Mouse (Mus musculus): ENCODE data around the gene Igsf11. TPM values are rescaled to one million over a fixed set of nuclear protein-coding genes. Genes with fewer than 3 reads are reported as not detected.

The Igsf11 gene
- total and polyA plus RNA-seq, 3 experiments, result not detected

DNA sequence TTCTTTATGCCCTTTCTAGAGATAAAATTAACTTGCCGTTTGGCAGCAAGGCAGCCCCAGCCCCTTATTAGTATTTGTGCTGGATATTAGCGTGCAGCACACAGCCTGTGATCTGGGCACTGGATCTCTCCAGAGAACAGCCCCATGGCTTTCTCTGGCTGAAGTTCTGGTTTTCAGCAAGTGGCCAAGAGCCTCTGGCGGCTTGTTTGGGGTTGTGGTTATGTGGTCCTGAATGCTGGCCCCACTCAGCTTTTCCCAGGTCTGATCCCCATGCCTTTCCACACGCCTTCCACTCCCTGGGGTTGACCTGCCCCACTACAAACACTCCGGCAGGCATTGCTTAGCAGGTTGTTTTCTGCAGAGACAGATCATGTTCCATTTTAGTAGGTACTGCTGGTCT lies 24.4 kb downstream of the Igsf11 start:
- TF ChIP-seq TAL1 (IDR thresholded peaks at IDR 0.05; ENCODE audit: low read length), result no peak
- no peak for TF ChIP-seq ZNF384 (IDR thresholded peaks at IDR 0.05; ENCODE audit: low read depth, low read length)
- no peak for TF ChIP-seq ZC3H11A (IDR thresholded peaks at IDR 0.05; ENCODE audit: low read depth, low read length)
- TF ChIP-seq POLR2AphosphoS2 (IDR thresholded peaks at IDR 0.05; ENCODE audit: low read length), result no peak
- no peak for TF ChIP-seq TBP (IDR thresholded peaks at IDR 0.05; ENCODE audit: low read depth, low read length)
- TF ChIP-seq POLR2A (IDR thresholded peaks at IDR 0.05; ENCODE audit: control insufficient read depth in 1 of 2, insufficient read depth in 1 of 2, low read depth in 1 of 2, low read length in 2 of 2, poor library complexity in 1 of 2), result no peak
- no peak for TF ChIP-seq MYC (IDR thresholded peaks at IDR 0.05; ENCODE audit: low read depth, low read length)
- TF ChIP-seq CHD1 (IDR thresholded peaks at IDR 0.05; ENCODE audit: low read depth, low read length), result no peak
- Histone ChIP-seq H3K4me3 (ENCODE audit: control insufficient read depth in 1 of 2, insufficient read depth in 1 of 2, low read depth in 2 of 2, low read length in 2 of 2) (no peak overlapping the region), H3K79me2 (ENCODE audit: control insufficient read depth, insufficient read depth, low read length, poor library complexity) (no peaks in the 10 kb centered on the region), H3K4me1 (ENCODE audit: control insufficient read depth in 1 of 2, insufficient read depth in 2 of 2, low read length in 2 of 2) (no peaks in the 10 kb centered on the region), H3K27ac (ENCODE audit: control insufficient read depth, low read depth, low read length) (no peak overlapping the region), H3K27me3 (ENCODE audit: control insufficient read depth in 1 of 2, insufficient read depth in 2 of 2, low read length in 2 of 2) (no peaks in the 10 kb centered on the region), H3K9me3 (replicated peaks; ENCODE audit: insufficient read depth, low read length) (no peaks in the 10 kb centered on the region), H3K9ac (ENCODE audit: control insufficient read depth, low read depth, low read length, poor library complexity, severe bottlenecking) (no peak overlapping the region), H3K36me3 (ENCODE audit: control insufficient read depth in 1 of 2, insufficient read depth in 2 of 2, low read length in 2 of 2) (no peaks in the 10 kb centered on the region)
- no peak for DNase-seq (ENCODE audit: low read depth, low spot score)

DNA sequence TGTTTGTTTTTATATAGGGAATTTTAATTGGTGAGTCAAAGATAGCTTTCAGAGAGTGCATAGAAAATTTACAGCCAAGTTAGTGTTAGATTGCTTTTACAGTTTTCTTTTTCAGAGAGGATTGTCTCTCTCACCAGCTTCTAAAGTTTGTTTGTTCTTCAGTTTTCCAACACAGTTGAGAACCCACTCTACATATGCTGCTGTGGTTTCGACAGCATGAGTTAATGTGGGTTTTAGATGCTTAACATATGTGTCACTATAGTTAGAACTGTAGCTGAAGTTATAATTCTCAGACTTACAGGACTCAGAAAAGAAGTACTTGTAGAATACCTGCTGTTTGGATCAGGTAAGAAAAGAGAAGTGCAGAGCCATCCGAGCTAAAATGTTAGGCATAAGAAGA lies 25.6 kb downstream of the Igsf11 start:
- no peak for DNase-seq (ENCODE audit: low read depth, low spot score)
- no peaks in the 10 kb centered on the region for H3K9me3 ChIP-seq (replicated peaks; ENCODE audit: insufficient read depth, low read length)
- no peaks in the 10 kb centered on the region for H3K4me1 ChIP-seq (ENCODE audit: control insufficient read depth in 1 of 2, insufficient read depth in 2 of 2, low read length in 2 of 2)
- no peak overlapping the region for H3K27ac ChIP-seq (ENCODE audit: control insufficient read depth, low read depth, low read length)
- no peak overlapping the region for H3K9ac ChIP-seq (ENCODE audit: control insufficient read depth, low read depth, low read length, poor library complexity, severe bottlenecking)
- no peaks in the 10 kb centered on the region for H3K27me3 ChIP-seq (ENCODE audit: control insufficient read depth in 1 of 2, insufficient read depth in 2 of 2, low read length in 2 of 2)
- TF ChIP-seq ELF1 (IDR thresholded peaks at IDR 0.05; ENCODE audit: low read depth, low read length) (no peak), ZKSCAN1 (IDR thresholded peaks at IDR 0.05; ENCODE audit: low read depth, low read length) (no peak), E2F4 (IDR thresholded peaks at IDR 0.05; ENCODE audit: borderline replicate concordance, low read depth, low read length) (no peak), HCFC1 (IDR thresholded peaks at IDR 0.05; ENCODE audit: low read depth, low read length) (no peak), SIN3A (IDR thresholded peaks at IDR 0.05; ENCODE audit: low read length) (no peak), CHD2 (IDR thresholded peaks at IDR 0.05; ENCODE audit: low read length) (no peak), UBTF (IDR thresholded peaks at IDR 0.05; ENCODE audit: borderline replicate concordance, insufficient read depth, low read depth, low read length) (no peak), POLR2AphosphoS5 (IDR thresholded peaks at IDR 0.05; ENCODE audit: borderline replicate concordance, low read depth, low read length) (no peak), MAFK (IDR thresholded peaks at IDR 0.05; ENCODE audit: borderline replicate concordance, low read depth, low read length) (no peak), MAZ (IDR thresholded peaks at IDR 0.05; ENCODE audit: low read depth, low read length) (no peak), TBP (IDR thresholded peaks at IDR 0.05; ENCODE audit: low read depth, low read length) (no peak), ZNF384 (IDR thresholded peaks at IDR 0.05; ENCODE audit: low read depth, low read length) (no peak), GABPA (IDR thresholded peaks at IDR 0.05; ENCODE audit: low read depth, low read length) (no peak), POLR2AphosphoS2 (IDR thresholded peaks at IDR 0.05; ENCODE audit: low read length) (no peak), JUND (IDR thresholded peaks at IDR 0.05; ENCODE audit: low read depth, low read length) (no peak)
- no peak overlapping the region for H3K4me3 ChIP-seq (ENCODE audit: control insufficient read depth in 1 of 2, insufficient read depth in 1 of 2, low read depth in 2 of 2, low read length in 2 of 2)
- no peaks in the 10 kb centered on the region for H3K36me3 ChIP-seq (ENCODE audit: control insufficient read depth in 1 of 2, insufficient read depth in 2 of 2, low read length in 2 of 2)
- H3K79me2 ChIP-seq (ENCODE audit: control insufficient read depth, insufficient read depth, low read length, poor library complexity), result no peaks in the 10 kb centered on the region
